Mouse (Mus musculus) MEL (cell line): Measurements from ENCODE around the gene Ctdspl. TPM values are rescaled to one million over a fixed set of nuclear protein-coding genes. Genes with fewer than 3 reads are reported as not detected.

Experiments
- DNase-seq: peaks from one replicate; pipeline ENCODE4 v3.0.0; 2011; ENCODE audit warnings: low read depth, low spot score
- H3K27ac ChIP-seq: 2 replicates; pipeline ENCODE4 v1.5.1; 2012; ENCODE audit warnings: low read depth, mild to moderate bottlenecking, control low read depth, low read length, moderate library complexity; ENCODE audit not compliant: control insufficient read depth
- H3K27me3 ChIP-seq, 2 experiments: fragments of 150-350 bp in 1 of 2; sonication (generic) in 1 of 2; 2 replicates each; pipeline ENCODE4 v1.6.1; 2012; ENCODE audit warnings: low read length in 2 of 2, mild to moderate bottlenecking in 2 of 2, improper control_type of control experiment in 1 of 2, moderate library complexity in 1 of 2; ENCODE audit not compliant: insufficient read depth in 2 of 2, control insufficient read depth in 1 of 2
- H3K36me3 ChIP-seq, 2 experiments: 2 replicates each; pipeline ENCODE4 v1.6.1; 2012 to 2014; ENCODE audit warnings: low read length in 2 of 2, improper control_type of control experiment in 1 of 2, inconsistent platforms in 1 of 2, mild to moderate bottlenecking in 1 of 2; ENCODE audit not compliant: insufficient read depth in 2 of 2, control insufficient read depth in 1 of 2
- H3K4me1 ChIP-seq, 2 experiments: fragments of 150-350 bp in 1 of 2; sonication (generic) in 1 of 2; 2 replicates each; pipeline ENCODE4 v1.6.1; 2012; ENCODE audit warnings: low read length in 2 of 2, improper control_type of control experiment in 1 of 2, mild to moderate bottlenecking in 1 of 2; ENCODE audit not compliant: insufficient read depth in 2 of 2, control insufficient read depth in 1 of 2
- H3K4me3 ChIP-seq, 2 experiments: fragments of 150-350 bp in 1 of 2; sonication (generic) in 1 of 2; 2 replicates each; pipeline ENCODE4 v1.5.1; 2012; ENCODE audit warnings: low read depth in 2 of 2, low read length in 2 of 2, mild to moderate bottlenecking in 2 of 2, moderate library complexity in 2 of 2, control low read depth in 1 of 2, improper control_type of control experiment in 1 of 2; ENCODE audit not compliant: control insufficient read depth in 1 of 2, insufficient read depth in 1 of 2
- H3K79me2 ChIP-seq: 2 replicates; pipeline ENCODE4 v1.6.1; 2012; ENCODE audit warnings: mild to moderate bottlenecking, low read length, moderate library complexity; ENCODE audit not compliant: control insufficient read depth, poor library complexity, insufficient read depth
- H3K9ac ChIP-seq: 2 replicates; pipeline ENCODE4 v1.6.1; 2012; ENCODE audit warnings: low read depth, mild to moderate bottlenecking, control low read depth, low read length, moderate library complexity; ENCODE audit not compliant: control insufficient read depth, poor library complexity, severe bottlenecking
- H3K9me3 ChIP-seq: fragments of 150-350 bp; sonication (generic); replicated peaks from 2 replicates; pipeline ENCODE4 v1.6.1; 2012; ENCODE audit warnings: mild to moderate bottlenecking, low read length, improper control_type of control experiment, moderate library complexity; ENCODE audit not compliant: insufficient read depth
- CHD1 ChIP-seq: IDR thresholded peaks from 2 replicates; pipeline ENCODE4 v1.6.1; 2012; ENCODE audit warnings: low read depth, mild to moderate bottlenecking, inconsistent platforms, low read length, improper control_type of control experiment
- ELF1 ChIP-seq: IDR thresholded peaks from 2 replicates; pipeline ENCODE4 v1.6.1; 2014; ENCODE audit warnings: low read depth, mild to moderate bottlenecking, inconsistent platforms, low read length, improper control_type of control experiment, moderate library complexity
- EP300 ChIP-seq, 2 experiments: IDR thresholded peaks; 2 replicates each; pipeline ENCODE4 v1.6.1; 2011; ENCODE audit warnings: improper control_type of control experiment in 2 of 2, low read length in 2 of 2, low read depth in 1 of 2, mild to moderate bottlenecking in 1 of 2
- GABPA ChIP-seq: IDR thresholded peaks from 2 replicates; pipeline ENCODE4 v1.6.1; 2012; ENCODE audit warnings: low read depth, mild to moderate bottlenecking, inconsistent platforms, low read length, improper control_type of control experiment, moderate library complexity
- HCFC1 ChIP-seq: IDR thresholded peaks from 2 replicates; pipeline ENCODE4 v1.6.1; 2012; ENCODE audit warnings: low read depth, mild to moderate bottlenecking, inconsistent platforms, low read length, improper control_type of control experiment, moderate library complexity
- JUND ChIP-seq: IDR thresholded peaks from 2 replicates; pipeline ENCODE4 v1.6.1; 2011; ENCODE audit warnings: low read depth, mild to moderate bottlenecking, improper control_type of control experiment, low read length
- KAT2A ChIP-seq: conservative IDR thresholded peaks from 2 replicates; pipeline ENCODE4 v1.6.1; 2012; ENCODE audit warnings: low read depth, low read length, improper control_type of control experiment, inconsistent platforms
- MAFK ChIP-seq: IDR thresholded peaks from 2 replicates; pipeline ENCODE4 v1.6.1; 2011; ENCODE audit warnings: low read depth, mild to moderate bottlenecking, low read length, improper control_type of control experiment, borderline replicate concordance
- MAZ ChIP-seq: IDR thresholded peaks from 2 replicates; pipeline ENCODE4 v1.6.1; 2012; ENCODE audit warnings: low read depth, mild to moderate bottlenecking, inconsistent platforms, low read length, improper control_type of control experiment
- MEF2A ChIP-seq: IDR thresholded peaks from 2 replicates; pipeline ENCODE4 v1.6.1; 2014; ENCODE audit warnings: low read depth, mild to moderate bottlenecking, inconsistent platforms, low read length, improper control_type of control experiment; ENCODE audit not compliant: poor library complexity, insufficient replicate concordance, severe bottlenecking; ENCODE audit errors: extremely low read depth
- MXI1 ChIP-seq: IDR thresholded peaks from 2 replicates; pipeline ENCODE4 v1.6.1; 2011; ENCODE audit warnings: mild to moderate bottlenecking, low read depth, low read length, improper control_type of control experiment
- POLR2AphosphoS5 ChIP-seq: IDR thresholded peaks from 2 replicates; pipeline ENCODE4 v1.6.1; 2012; ENCODE audit warnings: low read depth, borderline replicate concordance, mild to moderate bottlenecking, inconsistent platforms, low read length, moderate library complexity, mixed read lengths
- RAD21 ChIP-seq: IDR thresholded peaks from 2 replicates; pipeline ENCODE4 v1.6.1; 2011; ENCODE audit warnings: mild to moderate bottlenecking, low read depth, low read length, improper control_type of control experiment
- SIN3A ChIP-seq: IDR thresholded peaks from 2 replicates; pipeline ENCODE4 v1.6.1; 2012; ENCODE audit warnings: low read length, improper control_type of control experiment, inconsistent platforms
- SMC3 ChIP-seq: IDR thresholded peaks from 2 replicates; pipeline ENCODE4 v1.6.1; 2011; ENCODE audit warnings: low read depth, low read length, improper control_type of control experiment
- TBP ChIP-seq: IDR thresholded peaks from 2 replicates; pipeline ENCODE4 v1.8.0; 2011; ENCODE audit warnings: low read depth, low read length, improper control_type of control experiment
- UBTF ChIP-seq: IDR thresholded peaks from 2 replicates; pipeline ENCODE4 v1.6.1; 2012; ENCODE audit warnings: low read depth, mild to moderate bottlenecking, inconsistent platforms, low read length, improper control_type of control experiment, moderate library complexity, borderline replicate concordance; ENCODE audit not compliant: insufficient read depth
- ZNF384 ChIP-seq: IDR thresholded peaks from 2 replicates; pipeline ENCODE4 v1.6.1; 2012; ENCODE audit warnings: low read depth, mild to moderate bottlenecking, inconsistent platforms, low read length, improper control_type of control experiment
- polyA plus RNA-seq, 2 experiments: library from polyadenylated mRNA; stranded (reverse) in 1 of 2; unstranded in 1 of 2; fragments of >175 nt in 1 of 2; fragments of >200 nt in 1 of 2; gene quantifications; 2 replicates each; pipeline versions ENCODE4 v1.2.1 to v1.2.4; 2012; ENCODE audit warnings: low replicate concordance in 2 of 2, low read depth in 1 of 2; ENCODE audit not compliant: insufficient read length in 2 of 2, insufficient read depth in 1 of 2, missing spikeins in 1 of 2
- total RNA-seq: library from RNA; depleted of rRNA; stranded (reverse); fragments of 300-350 nt; gene quantifications from 2 replicates; pipeline ENCODE4 v1.2.3, GENCODE M21; 2012

The Ctdspl gene
- total and polyA plus RNA-seq, 3 experiments, result 15.3 to 20.7 TPM; not detected in 1

DNA sequence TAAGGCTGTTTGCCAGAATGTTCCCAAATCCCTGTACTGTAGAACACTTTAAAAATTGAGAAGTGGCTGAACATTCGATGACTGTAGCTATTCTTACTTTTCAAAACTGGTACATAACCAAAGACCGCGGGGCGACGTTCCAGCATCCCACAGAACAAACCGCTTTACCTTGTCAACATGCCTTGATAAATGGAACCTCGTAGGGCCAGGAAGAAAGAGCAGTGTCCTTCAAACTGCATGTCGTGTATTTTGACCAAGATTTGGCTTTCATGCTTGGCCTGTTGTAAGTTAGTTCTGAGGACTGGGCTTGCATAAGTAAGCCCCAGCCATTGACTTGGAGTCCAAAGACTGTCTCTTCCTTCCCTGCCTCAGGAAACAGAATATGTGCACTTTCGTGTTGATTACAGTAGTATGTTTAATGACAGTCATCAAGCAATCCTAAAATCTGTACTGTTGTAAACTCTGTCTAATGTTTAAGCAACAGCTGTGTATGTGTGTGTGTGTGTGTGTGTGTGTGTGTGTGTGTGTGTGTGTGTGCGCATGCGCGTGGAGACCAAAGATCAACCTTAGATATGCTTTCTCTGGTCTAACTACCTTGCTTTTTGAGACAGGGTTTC is 14.4 kb downstream of the Ctdspl start:
- H3K36me3 ChIP-seq, result peaks cover 0 to 10% of the 10 kb centered on the region in 2 experiments; a peak in 2 of 4 replicates
- no peak overlapping the region for H3K9ac ChIP-seq
- H3K9me3 ChIP-seq, result no peaks in the 10 kb centered on the region
- no peak for DNase-seq
- no peak overlapping the region for H3K4me3 ChIP-seq
- H3K27me3 ChIP-seq, result no peaks in the 10 kb centered on the region
- H3K4me1 ChIP-seq, result peaks cover 0 to 12% of the 10 kb centered on the region in 2 experiments; a peak in 3 of 4 replicates
- TF ChIP-seq RAD21, result no peak
- no peak for TF ChIP-seq EP300 (IDR thresholded peaks at IDR 0.05; ENCODE audit: low read depth in 1 of 2, low read length in 2 of 2)
- no peak for TF ChIP-seq KAT2A
- TF ChIP-seq MXI1, result no peak
- TF ChIP-seq GABPA, result no peak
- TF ChIP-seq SIN3A, result no peak
- no peak for TF ChIP-seq TBP
- TF ChIP-seq ZNF384, result no peak
- TF ChIP-seq JUND, result no peak
- TF ChIP-seq ELF1, result no peak
- no peak for TF ChIP-seq MEF2A
- TF ChIP-seq POLR2AphosphoS5, result no peak
- no peak for TF ChIP-seq HCFC1
- H3K79me2 ChIP-seq, result no peaks in the 10 kb centered on the region; the same call in 1 of the 2 replicates
- H3K27ac ChIP-seq, result no peak overlapping the region

DNA sequence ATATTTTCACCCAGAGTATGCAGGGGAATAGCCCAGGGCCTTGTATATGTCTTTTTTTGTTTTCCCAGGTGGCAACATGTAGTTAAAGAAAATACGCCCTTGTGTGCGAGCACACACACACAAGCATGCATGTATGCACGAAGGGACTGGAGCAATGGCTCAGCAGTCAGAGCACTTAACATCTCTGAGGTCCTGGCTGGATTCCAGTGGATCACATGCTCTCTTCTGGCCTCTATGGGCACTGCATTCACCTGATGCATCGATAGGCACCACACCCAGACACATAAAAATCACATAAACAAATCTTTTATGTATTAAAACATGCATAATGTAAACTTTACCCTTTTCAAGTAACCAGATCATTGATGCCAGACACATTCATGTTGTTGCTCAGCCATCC is 15.8 kb downstream of the Ctdspl start:
- TF ChIP-seq GABPA, result no peak
- no peak for TF ChIP-seq ELF1
- TF ChIP-seq MAFK, result no peak
- no peak for TF ChIP-seq CHD1
- TF ChIP-seq SMC3, result no peak
- TF ChIP-seq MAZ, result no peak
- TF ChIP-seq HCFC1, result no peak
- TF ChIP-seq UBTF, result no peak
- TF ChIP-seq, all 39 proteins: peak for 0

More for the DNA sequence above, 15.8 kb downstream of the Ctdspl start:
- H3K9ac ChIP-seq, result no peak overlapping the region
- no peak overlapping the region for H3K27ac ChIP-seq
- peaks cover 0 to 12% of the 10 kb centered on the region in 2 experiments; a peak in 3 of 4 replicates for H3K4me1 ChIP-seq
- no peak overlapping the region for H3K4me3 ChIP-seq
- no peaks in the 10 kb centered on the region for H3K9me3 ChIP-seq
- no peaks in the 10 kb centered on the region for H3K27me3 ChIP-seq
- H3K79me2 ChIP-seq, result no peaks in the 10 kb centered on the region; the same call in 1 of the 2 replicates
- peaks cover 0 to 10% of the 10 kb centered on the region in 2 experiments; a peak in 2 of 4 replicates for H3K36me3 ChIP-seq
- no peak for DNase-seq
